ENCODE assay signal across 16 mouse cellular contexts in the genomic region with DNA sequence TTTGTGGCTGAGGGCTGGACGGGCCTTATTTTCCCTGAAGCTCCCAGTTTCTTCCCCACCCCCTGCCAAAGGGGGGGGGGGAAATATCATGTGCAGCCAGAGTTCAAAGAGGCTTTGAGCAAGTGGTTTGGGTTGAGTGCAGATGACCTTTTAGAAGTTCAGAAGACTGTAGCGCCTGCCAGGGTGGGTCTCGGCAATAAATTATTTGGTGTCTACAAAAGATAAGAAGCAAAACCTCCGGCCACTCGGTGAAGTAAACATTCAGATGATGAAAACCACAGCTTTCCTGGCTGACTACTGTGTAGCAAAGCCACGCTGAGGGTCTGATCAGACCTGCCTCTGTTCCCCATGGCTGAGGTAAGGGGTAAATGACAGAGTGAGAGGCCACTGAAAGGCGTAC.
DNase-seq lines count a peak whose midpoint lies in the region; ATAC-seq and TF ChIP-seq lines count a peak whose summit lies in the region.
"Had no signal": no experiment of that assay in that cellular context is flagged by ENCODE, and none has a peak within 500 bp of the region (broad histone marks: within the 10 kb centered on the region; RNA-seq: fewer than 3 reads in every experiment).

No protein-coding gene starts in this region.

- H3K9me3 ChIP-seq in lung, embryonic 14.5 days (ENCODE audit: low read depth, low read length), result no peaks in the 10 kb centered on the region
- no peaks in the 10 kb centered on the region for H3K9me3 ChIP-seq in limb, embryonic 10.5 days (replicated peaks)
- H3K9me3 ChIP-seq: lung, embryonic 15.5 days had no signal

- peaks cover 22% of the 10 kb centered on the region for H3K4me1 ChIP-seq in lung, embryonic 14.5 days (ENCODE audit: insufficient read depth)
- peaks cover 39% of the 10 kb centered on the region for H3K4me1 ChIP-seq in limb, embryonic 10.5 days

- H3K9ac ChIP-seq in lung, embryonic 14.5 days, result no peak overlapping the region
- H3K9ac ChIP-seq: lung, embryonic 15.5 days had no signal

- TF ChIP-seq CTCF in lung, embryonic 14.5 days (IDR thresholded peaks at IDR 0.05; ENCODE audit: low read depth), result no peak

- H3K36me3 ChIP-seq in lung, embryonic 14.5 days (ENCODE audit: insufficient read depth), result no peaks in the 10 kb centered on the region
- no peaks in the 10 kb centered on the region for H3K36me3 ChIP-seq in limb, embryonic 10.5 days
- H3K36me3 ChIP-seq: lung, embryonic 15.5 days had no signal

- no peak overlapping the region for H3K4me3 ChIP-seq in lung, embryonic 14.5 days (ENCODE audit: low read depth, low read length)
- no peak overlapping the region for H3K4me3 ChIP-seq in limb, embryonic 10.5 days
- H3K4me3 ChIP-seq: gastrocnemius, adult 2 months; lung, embryonic 15.5 days had no signal

- ATAC-seq in lung, embryonic 14.5 days (ENCODE audit: insufficient read depth), result no peak
- ATAC-seq: activated CD4-positive, CD25-positive, alpha-beta regulatory T cell, adult 4 months; intestine, embryonic 16.5 days had no signal

- H3K27me3 ChIP-seq in lung, embryonic 14.5 days (ENCODE audit: insufficient read depth, low read length), result no peaks in the 10 kb centered on the region
- no peaks in the 10 kb centered on the region for H3K27me3 ChIP-seq in limb, embryonic 10.5 days (ENCODE audit: low read depth, poor library complexity, severe bottlenecking)
- H3K27me3 ChIP-seq: lung, embryonic 15.5 days had no signal

- DNase-seq in lung, embryonic 14.5 days, result peak; percentile 47
- DNase-seq in lung, postnatal 4 days, result no peak
- peak; percentile 6 for DNase-seq in adrenal gland, postnatal 25 days
- peak; percentile 4 to 33 for DNase-seq in kidney, adult 8-10 months
- DNase-seq in limb, embryonic 10.5 days (ENCODE audit: low spot score), result no peak
- DNase-seq in heart, adult 8-10 months (ENCODE audit: low spot score), result no peak
- no peak for DNase-seq in heart, postnatal 14 days
- DNase-seq in spleen, postnatal 36 days (ENCODE audit: low spot score in 2 of 2), result no peak
- DNase-seq: cerebellum, postnatal 14 days; gastrocnemius, adult 2 months; liver; midbrain, embryonic 14.5 days had no signal

- intact Hi-C loops in heart, postnatal 14 days (cut with DNase I), result no loop called here

- no peak overlapping the region for H3K27ac ChIP-seq in lung, embryonic 14.5 days (ENCODE audit: low read depth)
- H3K27ac ChIP-seq in limb, embryonic 10.5 days, result 0 out of 2 replicates have a peak overlapping the region, but pooled peaks have one; percentile 2
- H3K27ac ChIP-seq: gastrocnemius, adult 2 months; lung, embryonic 15.5 days had no signal

- no peak overlapping the region for H3K4me2 ChIP-seq in lung, embryonic 14.5 days
- H3K4me2 ChIP-seq: heart, embryonic 11.5 days; lung, embryonic 15.5 days had no signal

- 16% methylated on average over 7 of the region's 7 CpGs for whole genome bisulfite sequencing in lung, embryonic 14.5 days
- 9% methylated on average over 7 of the region's 7 CpGs for WGBS in limb, embryonic 10.5 days

Comparison
In these comparisons a context has a peak if more than half of its experiments do, and no peak if none do; other contexts are left out.
1. DNase-seq: peak in lung, embryonic 14.5 days (single experiment), adrenal gland, postnatal 25 days (single experiment) and kidney, adult 8-10 months (2 of 2); none in lung, postnatal 4 days (0 of 2), limb, embryonic 10.5 days (single experiment), heart, adult 8-10 months (single experiment), heart, postnatal 14 days (0 of 2) and spleen, postnatal 36 days (0 of 2).